ENCODE assay signal across 12 mouse cellular contexts in the genomic region with DNA sequence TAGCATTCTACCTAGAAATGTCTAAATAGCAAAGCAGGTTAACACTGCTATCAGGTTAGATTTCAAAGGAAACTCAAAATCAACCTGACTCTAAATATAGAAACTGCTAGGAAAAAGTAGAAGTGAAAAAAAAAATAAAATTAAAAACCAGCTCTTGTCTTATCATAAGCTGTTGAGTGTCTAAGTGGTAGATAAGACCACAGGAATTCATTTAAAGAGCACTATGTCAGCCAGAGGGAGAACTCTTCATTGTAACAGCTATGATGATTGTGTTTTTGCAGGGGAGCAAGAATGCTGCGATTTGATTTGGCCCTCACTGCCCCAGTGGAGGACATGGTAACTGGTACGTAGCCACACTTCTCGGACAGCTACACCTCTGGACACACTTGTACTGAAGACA.
"Had no signal": no experiment of that assay in that cellular context is flagged by ENCODE, and none has a peak within 500 bp of the region (broad histone marks: within the 10 kb centered on the region; RNA-seq: fewer than 3 reads in every experiment).

No protein-coding gene starts in this region.

- H3K9ac ChIP-seq: kidney, embryonic 15.5 days; liver, embryonic 13.5 days had no signal

- H3K27ac ChIP-seq: kidney, embryonic 15.5 days; left cerebral cortex, adult 2 months; liver, embryonic 13.5 days had no signal

- H3K4me1 ChIP-seq: kidney, embryonic 15.5 days; liver, embryonic 13.5 days had no signal

- DNase-seq: kidney, postnatal 10 days; kidney, postnatal 36 days; layer of hippocampus, postnatal 36 days; liver, embryonic 13.5 days; lung, postnatal 10 days; lung, postnatal 4 days; midbrain, embryonic 14.5 days; thymus, adult 18-20 months; thymus, postnatal 36 days had no signal

- H3K4me3 ChIP-seq: kidney, embryonic 15.5 days; left cerebral cortex, adult 2 months; liver, embryonic 13.5 days had no signal

- H3K27me3 ChIP-seq: kidney, embryonic 15.5 days; liver, embryonic 13.5 days had no signal

- H3K4me2 ChIP-seq: kidney, embryonic 15.5 days; liver, embryonic 13.5 days; midbrain, embryonic 11.5 days had no signal

- H3K36me3 ChIP-seq: kidney, embryonic 15.5 days; liver, embryonic 13.5 days had no signal

- H3K9me3 ChIP-seq: kidney, embryonic 15.5 days; liver, embryonic 13.5 days had no signal
